Mouse (Mus musculus) CH12.LX (cell line): ENCODE data around the gene Uchl4. TPM values are rescaled to one million over a fixed set of nuclear protein-coding genes. Genes with fewer than 3 reads are reported as not detected.

Experiments used
- DNase-seq: peaks from one replicate; pipeline ENCODE4 v3.0.0-alpha.2; 2013; ENCODE audit errors: extremely low read depth
- H3K27ac ChIP-seq: 2 replicates; pipeline ENCODE4 v1.5.1; 2012; ENCODE audit warnings: low read depth, mild to moderate bottlenecking, control low read depth, moderate library complexity; ENCODE audit not compliant: insufficient read depth
- H3K27me3 ChIP-seq: replicated peaks from 2 replicates; pipeline ENCODE3; 2012; ENCODE audit warnings: inconsistent platforms
- H3K36me3 ChIP-seq, 2 experiments: replicated peaks in 1 of 2; 2 replicates each; pipeline versions ENCODE3 to v1.6.1; 2012; ENCODE audit warnings: inconsistent platforms in 1 of 2, low read length in 1 of 2, mild to moderate bottlenecking in 1 of 2, mixed read lengths in 1 of 2, moderate library complexity in 1 of 2; ENCODE audit not compliant: control insufficient read depth in 1 of 2, insufficient read depth in 1 of 2
- H3K4me1 ChIP-seq, 2 experiments: 2 replicates each; pipeline ENCODE4 v1.6.1; 2012; ENCODE audit warnings: inconsistent platforms in 1 of 2, moderate library complexity in 1 of 2; ENCODE audit not compliant: insufficient read depth in 2 of 2, control insufficient read depth in 1 of 2
- H3K4me2 ChIP-seq: 2 replicates; pipeline ENCODE4 v1.6.1; 2012; ENCODE audit warnings: low read depth, mild to moderate bottlenecking, control low read depth; ENCODE audit not compliant: poor library complexity, insufficient read depth, severe bottlenecking
- H3K4me3 ChIP-seq, 3 experiments: fragments of 150-350 bp in 1 of 3; sonication (generic) in 1 of 3; replicated peaks in 1 of 3; 2 replicates each; pipeline versions ENCODE3 to v1.5.1; 2011 to 2012; ENCODE audit warnings: low read depth in 2 of 3, low read length in 2 of 3, mild to moderate bottlenecking in 2 of 3, moderate library complexity in 2 of 3, control low read depth in 1 of 3, improper control_type of control experiment in 1 of 3, inconsistent platforms in 1 of 3, mixed read lengths in 1 of 3; ENCODE audit not compliant: poor library complexity in 1 of 3
- H3K79me2 ChIP-seq: replicated peaks from 2 replicates; pipeline ENCODE4 v1.6.1; 2012; ENCODE audit warnings: mild to moderate bottlenecking, moderate library complexity; ENCODE audit not compliant: control insufficient read depth, poor library complexity, insufficient read depth, severe bottlenecking; ENCODE audit errors: extremely low read depth
- H3K9ac ChIP-seq: 2 replicates; pipeline ENCODE4 v1.6.1; 2012; ENCODE audit warnings: low read depth, mild to moderate bottlenecking, control low read depth, moderate library complexity; ENCODE audit not compliant: insufficient read depth
- H3K9me3 ChIP-seq: replicated peaks from 2 replicates; pipeline ENCODE3; 2012; ENCODE audit warnings: low read length, inconsistent platforms, mixed read lengths
- CHD1 ChIP-seq: IDR thresholded peaks from 2 replicates; pipeline ENCODE4 v1.6.1; 2012; ENCODE audit warnings: low read depth, low read length, improper control_type of control experiment, inconsistent platforms
- CHD2 ChIP-seq: IDR thresholded peaks from 2 replicates; pipeline ENCODE4 v1.6.1; 2011; ENCODE audit warnings: low read length, improper control_type of control experiment
- CTCF ChIP-seq, 2 experiments: IDR thresholded peaks in 1 of 2; conservative IDR thresholded peaks in 1 of 2; 2 replicates each; pipeline ENCODE4 v1.5.1; 2011 to 2012; ENCODE audit warnings: low read depth in 2 of 2, low read length in 2 of 2, improper control_type of control experiment in 1 of 2, inconsistent platforms in 1 of 2, mild to moderate bottlenecking in 1 of 2, moderate library complexity in 1 of 2
- ELF1 ChIP-seq: IDR thresholded peaks from 2 replicates; pipeline ENCODE4 v1.6.1; 2014; ENCODE audit warnings: low read depth, mild to moderate bottlenecking, inconsistent platforms, low read length, improper control_type of control experiment
- GABPA ChIP-seq: IDR thresholded peaks from 2 replicates; pipeline ENCODE4 v1.6.1; 2012; ENCODE audit warnings: low read depth, low read length, improper control_type of control experiment, inconsistent platforms; ENCODE audit not compliant: insufficient replicate concordance
- HCFC1 ChIP-seq: IDR thresholded peaks from 2 replicates; pipeline ENCODE4 v1.6.1; 2012; ENCODE audit warnings: low read depth, mild to moderate bottlenecking, inconsistent platforms, low read length, improper control_type of control experiment
- IRF4 ChIP-seq: IDR thresholded peaks from 2 replicates; pipeline ENCODE4 v1.6.1; 2014; ENCODE audit warnings: low read depth, mild to moderate bottlenecking, inconsistent platforms, low read length, improper control_type of control experiment
- JUN ChIP-seq: IDR thresholded peaks from 2 replicates; pipeline ENCODE4 v1.6.1; 2011; ENCODE audit warnings: low read depth, mild to moderate bottlenecking, low read length, improper control_type of control experiment, moderate library complexity; ENCODE audit not compliant: insufficient read depth
- MAX ChIP-seq: IDR thresholded peaks from 2 replicates; pipeline ENCODE4 v1.6.1; 2011; ENCODE audit warnings: low read length, improper control_type of control experiment
- MAZ ChIP-seq: IDR thresholded peaks from 2 replicates; pipeline ENCODE4 v1.6.1; 2012; ENCODE audit warnings: low read depth, mild to moderate bottlenecking, inconsistent platforms, low read length, improper control_type of control experiment, moderate library complexity
- MXI1 ChIP-seq: IDR thresholded peaks from 2 replicates; pipeline ENCODE4 v1.6.1; 2011; ENCODE audit warnings: mild to moderate bottlenecking, low read depth, low read length, improper control_type of control experiment
- PAX5 ChIP-seq: IDR thresholded peaks from 2 replicates; pipeline ENCODE4 v1.6.1; 2012; ENCODE audit warnings: low read length, inconsistent platforms, mixed read lengths
- RAD21 ChIP-seq: IDR thresholded peaks from 2 replicates; pipeline ENCODE4 v1.6.1; 2011; ENCODE audit warnings: low read depth, mild to moderate bottlenecking, low read length, improper control_type of control experiment, moderate library complexity
- RCOR1 ChIP-seq: conservative IDR thresholded peaks from 2 replicates; pipeline ENCODE4 v1.6.1; 2012; ENCODE audit warnings: low read depth, mild to moderate bottlenecking, inconsistent platforms, low read length, improper control_type of control experiment
- SMC3 ChIP-seq: IDR thresholded peaks from 2 replicates; pipeline ENCODE4 v1.6.1; 2011; ENCODE audit warnings: low read depth, low read length, improper control_type of control experiment
- TCF12 ChIP-seq: IDR thresholded peaks from 2 replicates; pipeline ENCODE4 v1.6.1; 2014; ENCODE audit warnings: low read depth, mild to moderate bottlenecking, inconsistent platforms, low read length, improper control_type of control experiment
- USF1 ChIP-seq: IDR thresholded peaks from 2 replicates; pipeline ENCODE4 v1.6.1; 2014; ENCODE audit warnings: low read depth, mild to moderate bottlenecking, inconsistent platforms, low read length, improper control_type of control experiment
- ZNF384 ChIP-seq: IDR thresholded peaks from 2 replicates; pipeline ENCODE4 v1.6.1; 2012; ENCODE audit warnings: low read depth, low read length, improper control_type of control experiment, inconsistent platforms
- dilution Hi-C: fragments of 300-500 bp; cut with MboI; formaldehyde crosslinking; loops from 2 replicates; pipeline ENCODE4 v1.14.3; 2020; ENCODE audit warnings: low sequenced_read_pairs; ENCODE audit not compliant: extremely low pct_unique_long_range_greater_than_20kb, extremely low pct_ligation_motif_present
- in situ Hi-C: fragments of 300-500 bp; cut with MboI; formaldehyde crosslinking; loops from 3 replicates; pipeline ENCODE4 v1.14.3; 2019; ENCODE audit warnings: low sequenced_read_pairs, low pct_ligation_motif_present, low pct_unique_long_range_greater_than_20kb, mixed read lengths
- polyA plus RNA-seq: library from polyadenylated mRNA; unstranded; fragments of >175 nt; gene quantifications from 2 replicates; pipeline ENCODE4 v1.2.1, GENCODE M21; 2012; ENCODE audit warnings: low read depth; ENCODE audit not compliant: insufficient read length
- total RNA-seq, 2 experiments: library from RNA; depleted of rRNA; stranded (reverse); fragments of 300-350 nt in 1 of 2; fragments of >200 nt in 1 of 2; gene quantifications; 2 replicates each; pipeline ENCODE4 v1.2.3; 2012 to 2014

Uchl4 gene
- total and polyA plus RNA-seq, 3 experiments: 0.55 to 16.8 (median 8.2) TPM

GRCm38 (mm10) chr9:64271249-64271648, 36.2 kb downstream of the Uchl4 start:
- no peaks in the 10 kb centered on the region for H3K79me2 ChIP-seq
- H3K4me1 ChIP-seq: peaks cover 0 to 15% of the 10 kb centered on the region in 2 experiments; a peak in 3 of 4 replicates
- in situ Hi-C loops (no loop called here), dilution Hi-C loops (no loop called here)
- DNase-seq: no peak
- H3K9me3 ChIP-seq: no peaks in the 10 kb centered on the region
- H3K4me3 ChIP-seq: no peak overlapping the region
- no peaks in the 10 kb centered on the region for H3K36me3 ChIP-seq
- no peak overlapping the region for H3K27ac ChIP-seq
- no peaks in the 10 kb centered on the region for H3K27me3 ChIP-seq
- TF ChIP-seq HCFC1: no peak
- no peak for TF ChIP-seq MXI1
- TF ChIP-seq PAX5: no peak
- no peak for TF ChIP-seq GABPA
- TF ChIP-seq ZNF384: no peak
- TF ChIP-seq MAZ: no peak
- no peak overlapping the region for H3K4me2 ChIP-seq
- H3K9ac ChIP-seq: no peak overlapping the region

- in situ Hi-C loops: no loop called here
- TF ChIP-seq SMC3 (peak; percentile 66), CTCF (conservative IDR thresholded peaks at IDR 0.05 in 1 of 2, IDR thresholded peaks at IDR 0.05 in 1 of 2; ENCODE audit: low read depth in 2 of 2, low read length in 2 of 2) (peak; percentile 42 to 74), CHD2 (no peak), RAD21 (peak; percentile 75)
- no peak overlapping the region for H3K4me3 ChIP-seq
- no peaks in the 10 kb centered on the region for H3K36me3 ChIP-seq
- H3K4me2 ChIP-seq: no peak overlapping the region
- H3K27me3 ChIP-seq: no peaks in the 10 kb centered on the region
- H3K4me1 ChIP-seq: peaks cover 0 to 15% of the 10 kb centered on the region in 2 experiments; a peak in 3 of 4 replicates
- dilution Hi-C loops: no loop called here
- H3K9me3 ChIP-seq: no peaks in the 10 kb centered on the region
- no peaks in the 10 kb centered on the region for H3K79me2 ChIP-seq
- DNase-seq: peak; percentile 60
- H3K9ac ChIP-seq: no peak overlapping the region
- no peak overlapping the region for H3K27ac ChIP-seq
These were observed 37.6 kb downstream of the Uchl4 start for GRCm38 (mm10) chr9:64272611-64273010.

- dilution Hi-C loops: no loop called here
- H3K36me3 ChIP-seq: no peaks in the 10 kb centered on the region
- H3K79me2 ChIP-seq: no peaks in the 10 kb centered on the region
- in situ Hi-C loops: no loop called here
- no peak for DNase-seq
- H3K4me2 ChIP-seq: no peak overlapping the region
- H3K27me3 ChIP-seq: no peaks in the 10 kb centered on the region
- H3K4me3 ChIP-seq: no peak overlapping the region
- no peak overlapping the region for H3K27ac ChIP-seq
- TF ChIP-seq JUN (no peak), CHD1 (no peak), USF1 (no peak), TCF12 (no peak), IRF4 (no peak), ELF1 (no peak), RCOR1 (no peak), MAX (no peak), HCFC1 (no peak)
- H3K9ac ChIP-seq: no peak overlapping the region
- no peaks in the 10 kb centered on the region for H3K9me3 ChIP-seq
- H3K4me1 ChIP-seq: peaks cover 0 to 15% of the 10 kb centered on the region in 2 experiments; a peak in 3 of 4 replicates
These were observed 38.8 kb downstream of the Uchl4 start for GRCm38 (mm10) chr9:64273757-64274156.
